Mouse (Mus musculus): ENCODE data around the gene Spo11. TPM values are rescaled to one million over a fixed set of nuclear protein-coding genes. Genes with fewer than 3 reads are reported as not detected.

Spo11 gene
- total RNA-seq (2012; rRNA removed): 0.05 and 0.13 TPM in 2 replicates

- no peak within 1 kb of the TSS for H3K27ac ChIP-seq (ENCODE audit: insufficient read depth, low read depth, low read length, poor library complexity, severe bottlenecking)
- no peak for TF ChIP-seq ZC3H11A (IDR thresholded peaks at IDR 0.05; ENCODE audit: borderline replicate concordance, low read depth, low read length)
- no peak for TF ChIP-seq HCFC1 (IDR thresholded peaks at IDR 0.05; ENCODE audit: borderline replicate concordance, insufficient read depth, low read length)
- no peak for TF ChIP-seq MAFK (IDR thresholded peaks at IDR 0.05; ENCODE audit: insufficient read depth, low read depth, low read length)
- no peak for TF ChIP-seq ZNF384 (IDR thresholded peaks at IDR 0.05; ENCODE audit: low read depth, low read length)
- TF ChIP-seq CHD2 (IDR thresholded peaks at IDR 0.05; ENCODE audit: low read depth, low read length): no peak
- DNase-seq (ENCODE audit: low read depth, low spot score): peak; percentile 47
Observed at GRCm38 (mm10) chr2:172977409-172978130, at the start of gene Spo11. Gene Spo11, plus strand, starts transcription at chr2:172977700.

GRCm38 (mm10) chr2:172929905-172930436, 47.5 kb upstream of the Spo11 start:
- no peak for DNase-seq (ENCODE audit: low read depth, low spot score)
- Histone ChIP-seq H3K9ac (ENCODE audit: insufficient read depth, low read depth, low read length, poor library complexity, severe bottlenecking) (no peak overlapping the region), H3K27ac (ENCODE audit: insufficient read depth, low read depth, low read length, poor library complexity, severe bottlenecking) (no peak overlapping the region), H3K4me3 (ENCODE audit: insufficient read depth in 1 of 2, low read depth in 1 of 2, low read length in 2 of 2, poor library complexity in 1 of 2, severe bottlenecking in 1 of 2) (no peak overlapping the region), H3K36me3 (ENCODE audit: control insufficient read depth, insufficient read depth, low read length, poor library complexity, severe bottlenecking) (no peaks in the 10 kb centered on the region), H3K4me1 (ENCODE audit: control insufficient read depth in 2 of 2, insufficient read depth in 2 of 2, low read length in 2 of 2, poor library complexity in 1 of 2) (peaks cover 0 to 3% of the 10 kb centered on the region in 2 experiments; a peak in 3 of 4 replicates), H3K9me3 (ENCODE audit: control insufficient read depth, insufficient read depth, low read depth, low read length) (no peaks in the 10 kb centered on the region)
- in situ Hi-C loops (cut with MboI; ENCODE audit: low sequenced_read_pairs in 2 of 2, unreplicated experiment in 2 of 2): no loop called here
- TF ChIP-seq HCFC1 (IDR thresholded peaks at IDR 0.05; ENCODE audit: borderline replicate concordance, insufficient read depth, low read length) (no peak), ZC3H11A (IDR thresholded peaks at IDR 0.05; ENCODE audit: borderline replicate concordance, low read depth, low read length) (no peak), MAFK (IDR thresholded peaks at IDR 0.05; ENCODE audit: insufficient read depth, low read depth, low read length) (no peak), ZNF384 (IDR thresholded peaks at IDR 0.05; ENCODE audit: low read depth, low read length) (no peak), CHD2 (IDR thresholded peaks at IDR 0.05; ENCODE audit: low read depth, low read length) (no peak)

More at GRCm38 (mm10) chr2:172977409-172978130, at the start of gene Spo11:
- in situ Hi-C loops (cut with MboI; ENCODE audit: low sequenced_read_pairs in 2 of 2, unreplicated experiment in 2 of 2): no loop called here
- Histone ChIP-seq H3K9me3 (ENCODE audit: control insufficient read depth, insufficient read depth, low read depth, low read length) (no peaks in the 10 kb centered on the region), H3K9ac (ENCODE audit: insufficient read depth, low read depth, low read length, poor library complexity, severe bottlenecking) (peak within 1 kb of the TSS; percentile 43), H3K36me3 (ENCODE audit: control insufficient read depth, insufficient read depth, low read length, poor library complexity, severe bottlenecking) (no peaks in the 10 kb centered on the region), H3K4me1 (ENCODE audit: control insufficient read depth in 2 of 2, insufficient read depth in 2 of 2, low read length in 2 of 2, poor library complexity in 1 of 2) (peaks cover 0 to 7% of the 10 kb centered on the region in 2 experiments; a peak in 1 of 4 replicates), H3K4me3 (ENCODE audit: insufficient read depth in 1 of 2, low read depth in 1 of 2, low read length in 2 of 2, poor library complexity in 1 of 2, severe bottlenecking in 1 of 2) (peak within 1 kb of the TSS; percentile 10 to 42; a peak in 2 of 4 replicates)

- H3K9ac ChIP-seq (ENCODE audit: insufficient read depth, low read depth, low read length, poor library complexity, severe bottlenecking): no peak overlapping the region
- no peaks in the 10 kb centered on the region for H3K36me3 ChIP-seq (ENCODE audit: control insufficient read depth, insufficient read depth, low read length, poor library complexity, severe bottlenecking)
- H3K27ac ChIP-seq (ENCODE audit: insufficient read depth, low read depth, low read length, poor library complexity, severe bottlenecking): no peak overlapping the region
- in situ Hi-C loops (cut with MboI; ENCODE audit: low sequenced_read_pairs in 2 of 2, unreplicated experiment in 2 of 2): no loop called here
- no peak for DNase-seq (ENCODE audit: low read depth, low spot score)
- no peak overlapping the region for H3K4me3 ChIP-seq (ENCODE audit: insufficient read depth in 1 of 2, low read depth in 1 of 2, low read length in 2 of 2, poor library complexity in 1 of 2, severe bottlenecking in 1 of 2)
- H3K9me3 ChIP-seq (ENCODE audit: control insufficient read depth, insufficient read depth, low read depth, low read length): no peaks in the 10 kb centered on the region
- peaks cover 3 to 6% of the 10 kb centered on the region in 2 experiments; a peak in 3 of 4 replicates for H3K4me1 ChIP-seq (ENCODE audit: control insufficient read depth in 2 of 2, insufficient read depth in 2 of 2, low read length in 2 of 2, poor library complexity in 1 of 2)
- TF ChIP-seq MAFK (IDR thresholded peaks at IDR 0.05; ENCODE audit: insufficient read depth, low read depth, low read length) (no peak), CHD2 (IDR thresholded peaks at IDR 0.05; ENCODE audit: low read depth, low read length) (no peak), ZC3H11A (IDR thresholded peaks at IDR 0.05; ENCODE audit: borderline replicate concordance, low read depth, low read length) (no peak)
Observed at GRCm38 (mm10) chr2:172931137-172931898, 46.2 kb upstream of the Spo11 start.

GRCm38 (mm10) chr2:172933631-172934419, 43.7 kb upstream of the Spo11 start:
- H3K4me1 ChIP-seq (ENCODE audit: control insufficient read depth in 2 of 2, insufficient read depth in 2 of 2, low read length in 2 of 2, poor library complexity in 1 of 2): peaks cover 3 to 15% of the 10 kb centered on the region in 2 experiments; a peak in 3 of 4 replicates
- H3K4me3 ChIP-seq (ENCODE audit: insufficient read depth in 1 of 2, low read depth in 1 of 2, low read length in 2 of 2, poor library complexity in 1 of 2, severe bottlenecking in 1 of 2): no peak overlapping the region
- DNase-seq (ENCODE audit: low read depth, low spot score): no peak
- no peak for TF ChIP-seq HCFC1 (IDR thresholded peaks at IDR 0.05; ENCODE audit: borderline replicate concordance, insufficient read depth, low read length)
- no peak for TF ChIP-seq MAFK (IDR thresholded peaks at IDR 0.05; ENCODE audit: insufficient read depth, low read depth, low read length)
- TF ChIP-seq ZC3H11A (IDR thresholded peaks at IDR 0.05; ENCODE audit: borderline replicate concordance, low read depth, low read length): no peak
- TF ChIP-seq CHD2 (IDR thresholded peaks at IDR 0.05; ENCODE audit: low read depth, low read length): no peak
- TF ChIP-seq ZNF384 (IDR thresholded peaks at IDR 0.05; ENCODE audit: low read depth, low read length): no peak
- no peaks in the 10 kb centered on the region for H3K9me3 ChIP-seq (ENCODE audit: control insufficient read depth, insufficient read depth, low read depth, low read length)
- no peak overlapping the region for H3K27ac ChIP-seq (ENCODE audit: insufficient read depth, low read depth, low read length, poor library complexity, severe bottlenecking)
- no peak overlapping the region for H3K9ac ChIP-seq (ENCODE audit: insufficient read depth, low read depth, low read length, poor library complexity, severe bottlenecking)
- in situ Hi-C loops (cut with MboI; ENCODE audit: low sequenced_read_pairs in 2 of 2, unreplicated experiment in 2 of 2): no loop called here
- H3K36me3 ChIP-seq (ENCODE audit: control insufficient read depth, insufficient read depth, low read length, poor library complexity, severe bottlenecking): no peaks in the 10 kb centered on the region
